Mouse (Mus musculus) spleen, postnatal 36 days (tissue): ENCODE data around the gene Fam83f.

Experiments used
- DNase-seq, 2 experiments: peaks; one replicate each; pipeline ENCODE4 v3.0.0; 2022; ENCODE audit warnings: low spot score in 2 of 2, mixed read lengths in 1 of 2

The Fam83f gene

GRCm38 (mm10) chr15:80671295-80672252, at the start of gene Fam83f:
Fam83f (plus strand) TSS chr15:80671847.
- peak; percentile 62 to 69 for DNase-seq

- DNase-seq: peak; percentile 78 to 85
Measured at GRCm38 (mm10) chr15:80623171-80623837, 48.3 kb upstream of the Fam83f start.

- no peak for DNase-seq
Measured at GRCm38 (mm10) chr15:80626472-80626871, 45.2 kb upstream of the Fam83f start.

GRCm38 (mm10) chr15:80630147-80630546, 41.5 kb upstream of the Fam83f start:
- DNase-seq: peak; percentile 47 to 52

DNA sequence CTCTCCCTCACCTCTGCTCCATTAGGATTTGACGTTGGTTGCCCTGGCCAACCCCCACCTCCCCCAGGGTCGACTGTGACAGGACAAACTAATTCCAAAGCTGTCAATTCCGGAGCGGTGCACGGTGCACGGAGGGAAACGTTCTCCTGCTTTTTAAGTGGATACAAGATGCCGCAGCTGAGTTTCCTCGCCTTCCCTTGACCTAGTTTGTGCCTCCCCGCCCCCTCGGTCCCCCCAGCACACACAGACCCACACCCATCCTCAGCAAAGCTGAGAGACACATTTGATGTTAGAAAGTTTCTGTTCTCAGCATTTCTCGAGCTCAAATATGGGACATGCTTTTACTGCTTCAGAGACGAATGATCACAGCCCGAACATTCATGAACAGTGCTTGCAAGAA, 40.9 kb upstream of the Fam83f start:
- DNase-seq: no peak

- DNase-seq: no peak
Measured at GRCm38 (mm10) chr15:80631311-80631710, 40.3 kb upstream of the Fam83f start.

- no peak for DNase-seq
Measured at GRCm38 (mm10) chr15:80632280-80632893, 39.3 kb upstream of the Fam83f start.

GRCm38 (mm10) chr15:80634391-80635193, 37.1 kb upstream of the Fam83f start:
- peak; percentile 79 to 88 for DNase-seq

DNA sequence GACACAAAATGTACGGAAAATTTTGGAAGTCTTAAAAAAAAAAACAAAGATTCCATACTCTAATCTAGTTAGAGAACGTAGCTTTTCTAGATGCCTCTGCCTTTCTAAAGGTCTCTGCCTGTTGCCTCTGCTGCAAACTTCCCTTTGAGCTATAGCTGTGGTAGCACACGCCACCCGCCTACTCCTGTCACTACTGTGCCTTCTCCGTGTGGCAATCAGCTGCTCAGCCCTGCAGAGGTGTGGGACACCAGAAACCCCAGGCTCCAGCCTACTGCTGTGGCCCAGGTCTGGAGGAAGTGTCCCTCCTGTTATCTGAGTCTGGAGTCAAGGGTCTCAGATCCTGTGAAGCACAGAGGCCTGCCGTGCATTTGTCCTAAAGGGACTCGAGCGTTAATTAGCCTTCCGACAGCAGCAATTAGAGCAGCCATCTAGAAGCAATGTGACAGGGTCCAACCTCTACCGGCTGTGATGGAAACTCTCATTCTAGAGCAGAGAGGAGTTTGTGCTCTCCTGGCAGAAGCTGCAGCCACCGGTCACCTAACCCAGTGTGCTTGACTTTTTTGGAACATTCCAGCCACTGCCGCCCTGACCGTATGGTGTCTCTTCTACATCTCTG, 34.8 kb upstream of the Fam83f start:
- DNase-seq: no peak

GRCm38 (mm10) chr15:80639071-80639702, 32.5 kb upstream of the Fam83f start:
- DNase-seq: no peak

DNA sequence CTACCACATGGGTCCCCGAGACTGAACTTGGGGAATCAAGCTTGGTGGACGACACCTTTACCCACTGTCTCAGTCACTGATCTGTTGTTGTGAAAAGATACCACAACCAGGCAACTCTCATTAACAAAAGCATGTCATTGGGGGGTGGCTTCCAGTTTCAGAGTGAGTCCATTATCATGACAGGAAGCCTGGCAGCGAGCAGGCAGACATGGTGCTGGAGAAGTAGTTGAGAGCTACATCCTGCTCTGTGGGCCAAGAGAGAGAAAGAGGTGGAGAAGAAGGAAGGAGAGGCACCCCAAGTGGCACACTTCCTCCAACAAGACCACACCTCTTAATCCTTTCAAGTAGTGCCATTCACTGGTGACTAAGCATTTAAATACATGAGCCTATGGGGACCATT, 31.8 kb upstream of the Fam83f start:
- no peak for DNase-seq

DNA sequence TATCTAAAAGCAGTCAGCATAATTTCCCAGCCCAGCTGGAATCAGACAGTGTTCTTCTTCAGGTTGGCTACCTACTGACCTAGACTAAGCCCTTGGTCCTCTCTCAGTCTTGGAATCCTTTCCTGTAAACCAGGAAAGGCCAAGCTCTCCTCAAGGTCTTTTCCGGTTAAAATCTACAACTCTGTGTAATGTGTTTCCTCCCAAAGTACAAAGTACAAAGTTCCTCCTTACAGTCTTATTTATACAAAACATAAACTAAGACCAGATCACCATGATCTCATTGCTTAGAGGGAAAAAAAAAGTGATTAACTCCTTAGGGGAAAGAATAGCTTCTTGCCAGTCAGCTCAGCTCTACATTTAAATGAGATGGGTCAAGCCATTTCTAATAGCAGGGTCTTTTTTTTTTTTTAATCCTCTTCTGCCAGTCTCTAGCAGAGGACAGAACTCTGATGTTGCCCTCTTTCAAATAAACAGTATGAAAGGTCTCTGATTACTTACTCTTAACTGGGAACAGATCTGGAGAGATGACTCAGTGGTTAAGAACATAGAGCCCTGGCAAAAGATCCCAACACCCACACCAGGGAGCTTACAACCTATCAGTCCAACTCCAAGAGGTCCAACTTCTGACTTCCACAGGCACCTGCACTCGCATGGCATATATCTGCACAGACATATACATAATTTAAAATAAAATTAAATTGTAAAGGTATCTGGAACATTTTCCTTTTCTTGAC, 29.8 kb upstream of the Fam83f start:
- no peak for DNase-seq

- DNase-seq: no peak
Measured at GRCm38 (mm10) chr15:80645006-80645797, 26.4 kb upstream of the Fam83f start.

- DNase-seq: no peak
Measured at GRCm38 (mm10) chr15:80648977-80649606, 22.6 kb upstream of the Fam83f start.

GRCm38 (mm10) chr15:80650412-80650811, 21.2 kb upstream of the Fam83f start:
- no peak for DNase-seq

- DNase-seq: no peak
Measured at GRCm38 (mm10) chr15:80653865-80654264, 17.8 kb upstream of the Fam83f start.

DNA sequence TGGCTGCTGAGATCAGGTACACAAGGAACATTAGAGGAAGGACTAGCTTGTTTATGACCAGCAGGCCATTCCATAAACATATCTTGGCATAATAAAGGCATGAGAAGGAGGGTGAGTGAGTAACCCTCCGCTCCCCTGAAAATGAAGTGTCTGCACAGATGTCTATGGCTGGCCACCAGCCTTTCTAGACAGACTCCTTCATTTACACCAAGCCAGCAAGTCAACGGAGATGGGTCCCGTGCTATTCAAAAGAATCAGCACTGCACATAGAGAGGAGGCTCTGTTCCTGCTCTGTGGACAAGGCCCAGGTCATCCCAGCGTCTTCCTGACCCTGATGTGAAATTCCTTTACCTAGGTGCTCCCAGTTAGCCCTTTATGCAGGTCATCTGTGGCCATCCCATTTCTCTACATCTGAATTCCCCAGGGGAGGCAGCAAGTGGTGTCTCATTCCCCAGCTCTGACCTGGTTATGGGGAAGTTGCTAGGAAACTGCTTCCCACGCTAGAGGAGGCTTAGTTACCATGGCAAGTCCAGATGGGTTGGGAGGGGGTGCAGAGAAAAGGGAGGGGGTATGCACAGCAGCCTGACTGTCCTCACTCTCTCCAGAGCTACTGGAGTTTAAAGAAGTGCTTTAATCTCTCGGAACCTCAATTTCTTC, 12.7 kb upstream of the Fam83f start:
- DNase-seq: no peak

GRCm38 (mm10) chr15:80660963-80661362, 10.7 kb upstream of the Fam83f start:
- no peak for DNase-seq
